10 mouse cellular contexts compared by ENCODE assay signal in genomic region chr7:64057873-64058272, GRCm38 (mm10).
DNase-seq lines count a peak whose midpoint lies in the region; ATAC-seq lines count a peak whose summit lies in the region.
"Had no signal": no experiment of that assay in that cellular context is flagged by ENCODE, and none has a peak within 500 bp of the region (broad histone marks: within the 10 kb centered on the region; RNA-seq: fewer than 3 reads in every experiment).

No protein-coding gene starts in this region.

- no peak overlapping the region for H3K4me3 ChIP-seq in neural tube, embryonic 12.5 days
- no peak overlapping the region for H3K4me3 ChIP-seq in hindbrain, embryonic 15.5 days
- H3K4me3 ChIP-seq: embryonic facial prominence, embryonic 13.5 days; myocyte had no signal

- H3K27ac ChIP-seq in neural tube, embryonic 12.5 days: no peak overlapping the region
- H3K27ac ChIP-seq in hindbrain, embryonic 15.5 days (replicated peaks): no peak overlapping the region
- H3K27ac ChIP-seq: embryonic facial prominence, embryonic 13.5 days had no signal

- H3K36me3 ChIP-seq in neural tube, embryonic 12.5 days: no peaks in the 10 kb centered on the region
- no peaks in the 10 kb centered on the region for H3K36me3 ChIP-seq in hindbrain, embryonic 15.5 days
- H3K36me3 ChIP-seq: embryonic facial prominence, embryonic 13.5 days had no signal

- ATAC-seq in neural tube, embryonic 12.5 days (ENCODE audit: low FRiP score, low read depth): 0 out of 2 replicates have a peak, but pooled peaks have one; percentile 27
- peak; percentile 93 for ATAC-seq in erythroblast, adult 5-6 weeks (replicated peaks; ENCODE audit: low FRiP score, poor library complexity, severe bottlenecking)
- peak; percentile 78; the same call in 1 of the 2 replicates for ATAC-seq in hindbrain, embryonic 15.5 days (ENCODE audit: low FRiP score, low read depth)

- no peaks in the 10 kb centered on the region for H3K27me3 ChIP-seq in neural tube, embryonic 12.5 days (replicated peaks)
- no peaks in the 10 kb centered on the region for H3K27me3 ChIP-seq in hindbrain, embryonic 15.5 days
- H3K27me3 ChIP-seq: embryonic facial prominence, embryonic 13.5 days had no signal

- 63% methylated on average over 4 of the region's 4 CpGs for WGBS in neural tube, embryonic 12.5 days
- 61% methylated on average over 4 of the region's 4 CpGs for WGBS in hindbrain, embryonic 15.5 days

- H3K9ac ChIP-seq in neural tube, embryonic 12.5 days: no peak overlapping the region
- H3K9ac ChIP-seq in hindbrain, embryonic 15.5 days: no peak overlapping the region
- H3K9ac ChIP-seq: embryonic facial prominence, embryonic 13.5 days had no signal

- no peak overlapping the region for H3K4me2 ChIP-seq in neural tube, embryonic 12.5 days (replicated peaks)
- no peak overlapping the region for H3K4me2 ChIP-seq in hindbrain, embryonic 15.5 days
- H3K4me2 ChIP-seq: embryonic facial prominence, embryonic 13.5 days had no signal

- no peak for DNase-seq in neural tube, embryonic 10.5 days (ENCODE audit: extremely low spot score, low spot score)
- DNase-seq in lung, postnatal 25 days (ENCODE audit: low spot score): peak; percentile 59
- DNase-seq in thymus, postnatal 0 days (ENCODE audit: low spot score): peak; percentile 79
- no peak for DNase-seq in cerebellum, adult 11 months
- DNase-seq in cerebellum, adult 8-10 months: no peak

- H3K4me1 ChIP-seq in neural tube, embryonic 12.5 days: no peaks in the 10 kb centered on the region
- H3K4me1 ChIP-seq in hindbrain, embryonic 15.5 days (replicated peaks): peaks cover 4% of the 10 kb centered on the region; the same call in 1 of the 2 replicates
- H3K4me1 ChIP-seq: embryonic facial prominence, embryonic 13.5 days had no signal

- no peaks in the 10 kb centered on the region for H3K9me3 ChIP-seq in neural tube, embryonic 12.5 days
- no peaks in the 10 kb centered on the region for H3K9me3 ChIP-seq in hindbrain, embryonic 15.5 days
- H3K9me3 ChIP-seq: embryonic facial prominence, embryonic 13.5 days had no signal

Comparison
In these comparisons a context has a peak if more than half of its experiments do, and no peak if none do; other contexts are left out.
1. ATAC-seq: peak in every context shown above with its lines; median percentile 93 in erythroblast, adult 5-6 weeks; 78 in hindbrain, embryonic 15.5 days; 27 in neural tube, embryonic 12.5 days.
2. DNase-seq: peak in lung, postnatal 25 days (single experiment) and thymus, postnatal 0 days (single experiment); none in neural tube, embryonic 10.5 days (single experiment), cerebellum, adult 11 months (single experiment) and cerebellum, adult 8-10 months (single experiment).